Mouse (Mus musculus): ENCODE results near the gene Scn11a.
A peak's percentile ranks its signal among the peaks of the same experiment; 100 is the strongest.

Gene Scn11a

DNA sequence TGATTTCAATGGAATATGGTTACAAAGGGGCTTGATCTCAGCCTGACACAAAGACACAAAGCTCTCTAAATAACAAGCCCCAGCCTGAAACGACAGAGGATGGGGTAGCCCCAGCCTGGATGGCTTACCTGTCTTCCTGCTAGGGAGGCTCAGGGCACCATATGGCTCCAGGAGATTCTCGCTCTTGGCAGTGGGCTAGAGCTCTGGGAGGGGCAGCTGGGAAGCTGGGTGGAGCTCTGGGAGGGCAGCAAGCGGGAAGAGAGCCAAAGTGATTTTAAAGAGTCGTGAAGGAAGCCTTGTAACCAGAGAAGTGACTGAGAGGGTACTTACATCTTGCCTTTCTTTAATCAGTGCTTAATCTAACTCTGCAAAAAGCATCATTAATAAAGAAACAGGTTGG lies at the start of gene Scn11a:
Gene Scn11a (minus strand): TSS at position 160 of the 400 bp plus-strand sequence.
- no peak for DNase-seq

DNA sequence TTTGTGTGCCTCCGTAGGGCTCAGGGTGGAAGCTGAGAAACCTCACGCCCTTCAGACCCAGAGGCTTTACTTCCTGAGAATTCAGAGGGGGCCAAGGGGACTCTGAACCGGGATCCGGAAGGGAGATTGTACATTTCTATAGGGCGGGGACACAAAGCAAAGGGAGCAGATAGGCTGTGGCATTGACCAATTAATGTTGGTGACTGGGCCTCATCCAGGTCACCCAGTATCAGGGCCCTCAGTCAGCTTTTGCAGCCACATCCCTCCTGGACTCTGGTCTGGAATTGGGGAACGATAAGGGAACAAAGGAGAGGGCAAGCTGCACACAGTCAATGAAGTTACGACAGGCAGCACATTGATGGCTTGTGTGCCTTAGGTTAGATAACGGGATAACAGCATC lies 28.9 kb upstream of the Scn11a start:
- peak; percentile 50 for DNase-seq

DNA sequence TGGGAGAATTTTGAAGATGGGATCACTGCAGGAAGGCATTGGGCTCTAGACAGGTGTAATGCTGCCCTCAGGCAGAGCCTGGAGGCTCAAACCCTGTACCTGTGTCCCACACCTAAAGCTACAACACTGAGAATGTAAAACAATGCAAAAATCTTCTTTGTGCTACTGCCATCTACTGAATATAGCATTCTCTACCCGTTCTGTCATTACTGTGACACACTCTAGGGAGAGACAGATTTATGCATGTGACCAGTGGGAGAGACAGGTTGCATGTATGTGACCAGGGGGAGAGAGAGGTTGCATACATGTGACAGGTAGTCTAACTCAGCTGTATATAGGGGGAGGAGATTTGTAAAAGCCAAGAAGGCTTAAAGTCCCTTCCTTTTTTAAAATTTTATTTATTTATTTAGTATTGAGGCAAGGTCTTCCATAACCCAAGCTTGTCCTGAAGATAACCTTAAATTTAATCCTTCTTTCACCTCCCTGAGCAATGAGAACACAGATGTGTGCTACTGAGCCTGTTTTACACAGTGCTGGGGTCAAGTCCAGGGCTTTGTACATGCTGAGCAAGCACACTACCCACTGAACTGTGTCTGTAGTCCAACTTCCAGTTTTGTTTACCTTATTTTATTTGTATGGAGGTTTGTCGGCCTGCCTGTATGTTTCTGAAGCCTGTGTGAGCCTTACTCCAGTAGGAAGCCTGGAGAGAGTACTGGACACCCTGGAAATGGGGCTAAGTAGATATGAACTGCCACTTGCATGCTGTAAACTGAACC lies 28.0 kb upstream of the Scn11a start:
- peak; percentile 14 for DNase-seq

DNA sequence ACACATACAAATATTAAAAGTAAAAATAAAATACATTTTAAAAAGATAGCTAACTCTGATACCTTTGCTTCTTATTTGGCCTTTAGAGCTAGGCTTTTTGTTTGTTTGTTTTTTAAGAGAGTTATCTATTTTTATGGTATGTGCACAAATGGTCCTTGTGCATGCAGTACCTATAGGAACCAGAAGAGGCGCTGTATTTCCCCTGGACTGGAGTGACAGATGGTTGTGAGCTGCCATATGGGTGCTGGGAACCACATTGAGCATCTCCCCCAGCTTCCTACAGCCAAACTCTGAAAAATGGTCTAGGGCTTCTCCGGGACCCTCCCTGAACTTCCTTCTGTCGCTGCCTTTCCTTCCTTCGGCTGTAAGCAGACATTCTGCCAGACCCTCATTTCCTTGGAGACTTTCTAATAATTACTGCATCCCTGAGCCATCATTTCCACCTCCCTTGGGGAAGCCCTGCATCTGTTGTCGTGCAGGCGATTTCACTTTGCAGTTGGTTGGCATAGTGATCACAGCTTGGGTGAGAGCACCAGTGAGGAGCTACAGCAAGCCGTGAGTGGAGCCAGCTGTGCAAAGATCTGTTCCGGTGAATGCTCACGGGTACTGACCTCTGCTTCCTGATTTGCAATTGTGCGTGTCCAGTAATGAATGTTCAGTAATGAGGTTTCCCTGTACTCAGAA lies 27.2 kb upstream of the Scn11a start:
- DNase-seq: peak; percentile 58

DNA sequence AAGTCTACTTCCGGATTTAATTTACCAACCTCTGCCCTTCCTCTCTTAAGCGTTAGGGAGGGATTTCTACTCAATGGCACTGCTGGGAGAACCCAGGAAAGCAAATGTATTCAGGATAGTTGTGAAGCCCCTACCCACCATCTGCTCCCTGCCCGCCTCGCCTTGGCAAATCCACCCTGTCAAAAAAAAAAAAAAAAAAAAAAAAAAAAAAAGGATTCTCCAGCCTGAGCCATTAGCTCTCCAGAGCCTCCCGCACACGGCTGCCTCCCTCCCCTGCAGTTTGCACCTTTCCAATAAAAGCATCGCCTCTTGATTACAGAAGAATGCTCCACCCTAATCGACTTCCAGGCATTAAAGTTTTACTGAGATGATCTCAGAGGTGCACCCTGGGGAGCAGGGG lies 24.0 kb upstream of the Scn11a start:
- DNase-seq: no peak

DNA sequence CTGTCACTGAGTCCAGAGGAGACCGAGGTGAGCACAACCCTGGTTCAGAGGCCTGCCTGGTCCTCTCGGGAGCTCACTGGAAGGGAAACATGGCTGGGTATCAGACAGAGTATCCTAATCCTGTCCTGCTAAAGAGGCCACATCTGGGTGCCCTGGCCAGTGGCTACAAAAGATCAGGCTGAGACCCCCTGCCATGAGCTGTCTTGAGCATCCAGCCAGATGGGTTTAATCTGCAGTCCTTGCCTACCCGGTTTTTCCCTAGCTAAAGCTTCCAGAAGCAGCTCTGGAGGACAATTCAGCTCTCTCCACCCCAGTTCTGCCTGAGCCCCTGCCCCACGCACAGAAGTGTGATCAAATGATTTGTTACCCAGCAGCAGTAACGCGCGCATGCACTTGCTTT lies 23.4 kb upstream of the Scn11a start:
- peak; percentile 71 for DNase-seq

DNA sequence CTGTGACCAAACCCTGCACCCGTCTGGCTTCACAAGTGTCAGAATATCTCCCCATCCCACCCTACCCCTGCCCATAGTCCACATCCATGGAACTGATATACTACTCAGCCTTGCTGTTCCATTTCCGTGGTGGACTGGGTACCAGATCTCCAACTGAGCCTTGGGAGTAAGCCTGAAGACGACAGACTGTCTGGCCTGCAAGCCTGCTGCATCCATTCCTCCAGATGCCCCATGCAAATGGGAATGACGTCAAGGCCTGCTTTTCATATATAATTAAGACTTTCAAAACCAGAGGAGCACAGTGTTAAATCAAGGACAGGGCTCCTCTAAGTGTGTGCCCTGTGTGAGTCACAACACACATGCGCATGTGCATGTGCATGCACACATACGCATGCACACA lies 21.9 kb upstream of the Scn11a start:
- DNase-seq: no peak

DNA sequence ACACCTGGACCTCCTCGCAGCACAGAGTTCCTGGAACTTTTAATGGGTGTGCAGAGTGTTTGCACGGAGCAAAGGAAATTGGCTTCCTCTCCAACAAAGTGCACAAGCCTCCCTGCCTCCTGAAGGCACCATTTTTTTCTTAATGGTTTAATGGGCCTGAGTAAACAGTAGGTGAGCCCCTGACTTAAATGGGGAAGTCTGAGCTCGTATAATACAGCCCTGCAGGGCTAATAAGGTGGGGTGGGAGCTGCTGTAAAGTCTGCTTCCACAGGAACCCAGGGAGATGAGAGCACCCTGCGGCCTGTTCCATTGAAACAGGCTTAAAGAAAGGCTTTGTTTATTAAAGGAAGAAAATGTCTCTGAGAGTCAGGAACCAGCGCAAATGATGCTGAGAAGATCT lies 19.5 kb upstream of the Scn11a start:
- peak; percentile 61 for DNase-seq

DNA sequence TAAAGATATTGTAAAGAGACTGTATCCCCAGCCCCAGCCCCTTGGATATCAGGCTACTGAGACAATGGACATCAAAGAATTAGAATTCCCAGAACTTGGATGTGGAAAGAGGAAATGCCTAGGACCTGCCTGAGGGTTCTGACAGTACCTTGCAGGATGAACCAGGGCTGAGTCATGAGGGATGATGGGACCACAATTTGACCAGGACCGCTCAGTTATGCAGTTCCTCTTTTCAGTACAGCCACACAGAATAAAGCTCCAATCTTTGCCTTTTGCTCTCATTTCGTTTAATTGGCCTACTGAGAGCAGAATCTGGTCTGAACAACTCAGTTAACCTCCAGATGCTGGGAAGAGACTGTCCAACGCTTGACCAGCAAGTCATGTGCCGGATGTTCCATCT lies 18.3 kb upstream of the Scn11a start:
- peak; percentile 37 for DNase-seq

DNA sequence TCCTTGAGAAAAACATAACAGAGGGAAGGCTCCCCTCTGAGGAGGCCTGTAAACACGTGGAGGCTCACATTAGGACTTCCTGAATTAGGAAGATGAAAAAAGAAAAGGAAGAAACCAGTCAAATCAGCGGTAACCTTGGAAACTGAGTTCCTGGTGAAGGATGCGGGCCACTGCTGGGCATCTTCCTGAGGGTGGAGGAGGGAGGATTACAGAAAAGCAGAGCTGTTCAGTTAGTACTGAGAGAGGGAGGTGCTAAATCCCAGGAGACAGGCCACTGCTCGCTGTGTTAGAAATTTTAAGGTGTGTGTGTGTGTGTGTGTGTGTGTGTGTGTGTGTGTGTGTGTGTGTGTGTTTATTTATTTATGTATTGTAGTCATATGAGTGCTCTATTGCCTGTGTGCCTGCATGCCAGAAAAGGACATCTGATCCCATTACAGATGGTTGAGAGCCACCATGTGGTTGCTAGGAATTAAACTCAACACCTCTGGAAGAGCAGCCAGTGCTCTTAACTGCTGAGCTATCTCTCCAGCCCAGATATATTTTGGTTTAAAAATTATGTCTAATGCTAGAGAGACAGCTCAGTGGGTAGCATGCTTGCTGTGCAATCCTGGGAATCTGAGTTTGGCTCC lies 17.4 kb upstream of the Scn11a start:
- DNase-seq: peak; percentile 13

DNA sequence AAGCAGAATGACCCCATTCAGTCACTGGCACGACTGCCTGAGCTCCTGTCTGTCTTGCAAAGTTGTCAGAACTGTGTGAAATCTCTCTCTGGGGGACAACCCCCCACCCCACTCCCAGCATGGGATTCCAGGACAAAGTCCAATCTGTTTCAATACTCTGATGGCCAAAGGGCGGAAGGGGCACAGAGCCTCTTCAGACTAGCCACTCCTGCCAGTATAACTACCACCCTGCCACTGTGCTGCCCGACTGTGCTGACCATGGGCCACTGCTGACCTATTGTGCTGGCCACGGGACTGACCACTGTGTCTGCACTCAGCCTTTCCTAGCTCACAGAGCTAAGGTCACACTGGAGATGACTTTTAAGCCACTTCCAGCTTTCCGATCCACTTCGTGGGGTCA lies 16.8 kb upstream of the Scn11a start:
- DNase-seq: no peak

DNA sequence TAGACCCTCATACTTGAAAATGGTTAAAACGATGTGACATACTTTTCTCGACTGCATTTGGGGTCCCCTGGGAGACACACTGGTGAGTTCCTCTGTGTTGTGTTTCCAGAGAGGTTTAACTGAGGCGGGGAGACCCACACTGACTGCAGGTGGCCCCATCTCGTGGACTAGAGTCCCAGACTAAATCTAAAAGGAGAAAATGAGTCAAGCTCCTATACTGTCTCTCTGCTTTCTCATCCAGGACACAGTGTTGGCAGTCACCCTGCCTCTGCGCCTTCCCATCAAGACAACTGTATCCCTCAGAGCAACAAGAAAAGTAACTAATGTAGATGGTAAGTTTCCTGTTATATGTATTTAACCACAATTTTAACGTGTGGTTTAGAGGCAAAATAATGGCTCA lies 15.9 kb upstream of the Scn11a start:
- no peak for DNase-seq

DNA sequence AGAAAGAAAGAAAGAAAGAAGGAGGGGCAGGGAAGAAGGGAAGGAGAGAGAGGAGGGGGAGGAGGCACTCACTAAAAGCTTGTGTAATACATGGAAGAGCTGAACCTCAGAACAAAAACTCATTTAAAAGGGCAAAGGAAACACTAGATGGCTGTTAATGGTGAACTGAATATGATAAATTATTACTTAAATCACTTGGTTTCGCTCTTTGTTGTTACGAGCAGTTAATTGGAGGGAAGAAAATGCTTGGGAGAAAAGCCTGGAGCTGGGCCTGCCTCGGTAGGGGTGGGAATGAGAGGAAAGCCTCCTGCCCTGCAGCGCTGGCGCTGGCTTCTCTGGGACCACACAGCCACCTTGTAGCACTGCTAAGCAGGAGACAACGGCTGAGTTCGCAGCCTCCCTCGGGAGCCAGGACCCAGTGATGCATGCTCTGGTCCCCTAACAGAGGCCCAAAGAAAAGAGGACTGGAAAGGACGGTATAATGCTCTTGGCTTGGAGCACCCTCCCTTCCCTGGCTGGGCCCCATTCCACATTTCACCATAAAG lies 10.4 kb upstream of the Scn11a start:
- no peak for DNase-seq

DNA sequence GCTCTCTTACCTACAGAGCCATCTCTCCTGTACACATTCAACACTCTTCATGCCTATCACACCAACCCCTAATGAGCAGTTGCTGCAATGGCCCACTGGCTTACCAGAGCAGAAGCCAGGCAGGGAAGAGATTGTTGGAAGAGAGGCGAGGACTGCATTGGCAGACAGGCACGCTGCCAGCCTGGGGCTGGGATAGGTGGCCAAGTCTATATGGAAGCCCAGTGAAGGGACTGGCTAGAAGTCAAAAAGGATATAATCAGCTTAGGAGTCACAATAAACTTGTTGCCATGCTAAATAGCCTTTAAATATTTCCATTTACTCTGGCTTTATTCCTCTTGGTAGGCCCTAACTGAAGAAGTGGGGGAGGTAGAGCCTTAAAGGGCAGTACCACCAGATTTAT lies 5.7 kb upstream of the Scn11a start:
- DNase-seq: no peak

DNA sequence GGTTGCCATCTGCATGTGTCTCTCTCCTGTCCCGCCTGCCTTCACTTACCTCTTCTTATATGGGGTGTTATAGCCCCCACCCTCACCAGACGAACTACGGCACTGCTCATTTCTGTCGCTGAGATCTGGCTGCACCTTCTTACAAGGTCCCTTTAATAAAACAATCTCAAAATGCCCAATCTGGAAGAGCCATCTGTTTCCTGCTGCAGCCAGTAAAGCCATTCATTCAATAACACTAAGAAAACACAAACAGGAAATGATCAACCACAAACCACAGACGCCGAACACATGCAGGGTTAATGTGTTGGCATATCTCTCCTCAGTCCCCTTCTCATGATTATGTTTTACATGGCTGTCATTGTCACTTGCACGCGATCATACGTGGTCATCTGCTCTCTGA lies 1.5 kb downstream of the Scn11a start:
- no peak for DNase-seq

DNA sequence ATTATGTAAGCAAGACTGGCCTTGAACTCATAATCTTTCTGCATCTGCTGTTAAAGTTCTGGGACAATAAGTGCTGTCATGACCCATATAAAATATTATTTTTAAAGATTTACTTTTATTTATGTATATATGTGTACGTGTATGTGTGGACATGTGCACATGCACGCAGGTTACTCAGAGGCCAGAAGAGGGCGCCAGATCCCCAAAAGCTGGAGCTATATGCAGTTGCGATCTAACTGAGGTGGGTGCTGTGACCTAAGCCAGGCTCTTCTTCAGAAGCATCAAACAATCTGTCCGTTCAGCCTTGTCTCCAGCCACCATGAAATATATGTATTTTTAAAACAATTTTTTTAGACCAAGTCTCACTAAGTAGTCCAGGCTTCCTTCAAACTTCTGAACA lies 11.6 kb downstream of the Scn11a start:
- DNase-seq: no peak

DNA sequence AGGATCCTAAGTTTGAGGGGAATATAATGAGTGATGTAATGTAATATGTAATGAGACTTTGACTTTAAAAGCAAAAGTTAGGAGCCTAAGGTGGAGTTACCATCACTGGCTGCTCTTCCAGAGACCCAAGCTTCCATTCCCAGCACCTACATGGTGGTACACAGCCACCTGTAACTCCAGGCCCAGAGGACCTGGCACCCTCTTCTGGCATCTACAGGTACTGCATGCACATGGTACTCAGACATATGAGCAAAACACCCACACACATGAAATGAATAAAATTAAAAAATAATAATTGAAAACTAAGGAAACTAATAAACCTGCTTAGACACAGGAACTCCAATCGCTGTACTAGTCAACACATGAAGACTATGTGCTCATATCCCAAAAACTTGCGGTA lies 18.8 kb downstream of the Scn11a start:
- no peak for DNase-seq

DNA sequence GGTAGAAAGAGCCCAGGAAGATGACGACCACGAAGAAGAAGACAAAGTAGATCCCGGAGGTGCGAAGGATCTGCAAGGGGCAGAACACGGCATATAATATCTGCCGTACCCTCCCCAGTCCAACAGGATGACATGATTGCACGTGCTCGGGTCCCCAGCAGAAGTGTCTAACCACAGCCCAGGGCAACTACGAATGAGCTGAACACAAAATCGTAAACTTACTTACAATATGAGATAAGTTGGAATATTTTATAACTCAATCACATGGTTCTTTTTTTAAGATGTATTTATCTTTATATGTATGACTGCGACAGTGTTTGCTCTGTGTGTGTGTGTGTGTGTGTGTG lies 20.8 kb downstream of the Scn11a start:
- no peak for DNase-seq

DNA sequence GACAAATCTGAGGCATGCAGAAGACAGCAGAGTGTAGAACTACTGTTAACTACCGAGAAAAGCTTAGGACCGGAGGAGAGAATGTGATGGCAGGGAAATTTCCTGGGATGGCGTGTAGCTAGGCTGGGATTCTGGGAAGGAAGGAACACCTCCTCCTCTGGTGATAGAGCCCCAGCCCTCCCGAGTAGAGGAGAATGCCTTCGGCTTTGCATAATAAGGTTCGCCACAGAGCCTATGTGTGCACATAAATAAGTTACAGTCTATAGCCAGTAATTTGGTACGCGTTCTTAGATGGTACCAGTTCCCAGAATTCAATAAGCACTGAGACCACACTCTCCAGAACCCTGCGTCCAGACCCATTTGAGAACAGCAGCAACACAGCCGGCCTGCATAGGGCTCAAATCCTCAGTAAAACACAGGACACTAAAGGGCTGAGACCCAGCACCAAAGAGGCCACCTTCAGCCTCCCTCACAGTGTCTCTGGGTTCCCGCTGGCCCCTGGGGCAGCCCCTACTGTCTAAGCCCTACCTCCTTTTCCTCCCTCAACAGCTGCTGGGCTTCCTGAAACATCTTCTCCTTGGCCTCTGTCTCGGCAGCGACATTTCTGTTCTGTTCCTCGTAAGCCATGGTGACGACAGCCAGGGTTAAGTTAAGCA lies 21.3 kb downstream of the Scn11a start:
- DNase-seq: no peak

DNA sequence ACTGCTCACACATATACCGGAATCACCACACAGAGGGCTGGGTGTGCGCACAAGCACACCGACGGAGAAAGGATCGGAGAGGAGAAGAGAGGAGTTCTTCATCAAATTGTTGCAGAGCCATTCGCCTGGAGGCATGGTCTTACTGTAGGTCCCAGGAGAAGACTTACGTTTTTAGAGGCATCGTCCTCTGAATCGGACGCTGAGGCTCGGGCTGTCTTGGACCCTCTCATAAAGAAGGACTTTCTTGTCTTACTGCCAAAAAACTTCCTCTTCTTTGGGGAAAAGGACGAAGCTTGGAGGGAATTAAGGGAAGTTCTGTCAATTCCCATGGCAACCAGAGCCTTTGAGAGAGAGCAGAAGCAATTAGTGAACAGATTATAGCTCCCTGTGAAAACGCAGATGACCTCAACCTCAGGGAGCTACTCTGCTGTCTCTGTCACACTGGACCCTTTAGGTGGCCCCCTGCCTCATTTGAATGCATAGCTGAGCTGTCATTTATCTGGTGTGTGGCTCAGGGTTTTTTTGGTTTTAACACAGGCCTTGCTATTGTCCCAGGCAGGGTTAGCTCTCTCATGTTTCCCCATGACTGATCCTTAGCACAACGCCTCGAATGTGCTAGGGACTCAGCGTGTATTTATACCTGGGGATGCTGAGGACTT lies 22.0 kb downstream of the Scn11a start:
- DNase-seq: no peak

DNA sequence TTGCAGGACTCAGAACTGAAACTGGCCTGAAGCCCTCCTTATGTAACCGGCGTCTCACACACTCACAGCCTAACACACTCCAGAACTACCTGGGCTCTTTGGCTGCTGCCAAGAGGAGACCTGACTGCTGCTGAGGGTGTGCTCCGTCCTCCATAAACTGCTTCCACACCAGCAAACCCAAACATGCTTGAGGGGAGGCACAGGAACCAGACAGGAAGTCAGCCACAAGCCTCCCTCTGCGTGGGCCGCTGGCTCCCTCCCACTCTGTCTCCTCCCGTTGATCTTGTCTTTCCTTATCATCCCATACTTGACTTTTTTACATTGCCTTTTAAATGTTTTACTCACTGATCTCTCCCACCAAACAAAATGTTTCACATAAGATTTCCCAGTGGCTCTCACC lies 23.8 kb downstream of the Scn11a start:
- no peak for DNase-seq

DNA sequence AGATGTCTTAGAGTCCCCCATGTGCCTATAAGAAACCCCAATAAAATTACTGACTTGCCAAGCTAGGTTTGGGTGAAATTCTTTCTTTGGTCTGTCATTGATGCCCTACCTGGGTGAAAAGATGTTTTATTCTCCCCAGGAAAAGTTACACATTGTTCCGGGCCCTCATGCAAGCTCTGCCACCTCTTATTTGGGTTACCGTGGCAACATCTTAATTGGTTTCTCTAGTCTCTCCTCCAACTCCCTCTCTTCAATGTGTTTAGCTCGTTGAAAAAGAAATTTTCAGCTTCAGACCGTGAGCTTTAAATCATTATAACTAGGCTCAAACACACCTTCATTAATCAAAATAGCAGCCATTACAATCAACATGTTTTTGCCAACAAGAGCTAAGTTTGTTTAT lies 28.5 kb downstream of the Scn11a start:
- no peak for DNase-seq

Data from heart, adult 11 months (tissue).